Mouse (Mus musculus) megakaryocyte-erythroid progenitor cell, adult 5-6 weeks (primary cell): Measurements from ENCODE around the gene Sh3pxd2a. TPM values are rescaled to one million over a fixed set of nuclear protein-coding genes. Genes with fewer than 3 reads are reported as not detected.

Source experiments
- ATAC-seq: replicated peaks from 2 replicates; pipeline ENCODE4 v1.8.0; 2016; ENCODE audit warnings: mild to moderate bottlenecking, inconsistent platforms; ENCODE audit not compliant: severe bottlenecking, poor library complexity, low FRiP score, low TSS enrichment
- total RNA-seq, 2 experiments: library from RNA; stranded (forward) in 1 of 2; stranded (reverse) in 1 of 2; fragments of 200-1000, 215-1000 nt in 1 of 2; fragments of >200 nt in 1 of 2; fragmentation: Nextera tagmentation in 1 of 2; gene quantifications; 2 replicates each; pipeline ENCODE4 v1.2.3; 2014 to 2017

Sh3pxd2a gene
- total RNA-seq, 2 experiments from 2014 or later = 0.55 to 1.0 TPM

DNA sequence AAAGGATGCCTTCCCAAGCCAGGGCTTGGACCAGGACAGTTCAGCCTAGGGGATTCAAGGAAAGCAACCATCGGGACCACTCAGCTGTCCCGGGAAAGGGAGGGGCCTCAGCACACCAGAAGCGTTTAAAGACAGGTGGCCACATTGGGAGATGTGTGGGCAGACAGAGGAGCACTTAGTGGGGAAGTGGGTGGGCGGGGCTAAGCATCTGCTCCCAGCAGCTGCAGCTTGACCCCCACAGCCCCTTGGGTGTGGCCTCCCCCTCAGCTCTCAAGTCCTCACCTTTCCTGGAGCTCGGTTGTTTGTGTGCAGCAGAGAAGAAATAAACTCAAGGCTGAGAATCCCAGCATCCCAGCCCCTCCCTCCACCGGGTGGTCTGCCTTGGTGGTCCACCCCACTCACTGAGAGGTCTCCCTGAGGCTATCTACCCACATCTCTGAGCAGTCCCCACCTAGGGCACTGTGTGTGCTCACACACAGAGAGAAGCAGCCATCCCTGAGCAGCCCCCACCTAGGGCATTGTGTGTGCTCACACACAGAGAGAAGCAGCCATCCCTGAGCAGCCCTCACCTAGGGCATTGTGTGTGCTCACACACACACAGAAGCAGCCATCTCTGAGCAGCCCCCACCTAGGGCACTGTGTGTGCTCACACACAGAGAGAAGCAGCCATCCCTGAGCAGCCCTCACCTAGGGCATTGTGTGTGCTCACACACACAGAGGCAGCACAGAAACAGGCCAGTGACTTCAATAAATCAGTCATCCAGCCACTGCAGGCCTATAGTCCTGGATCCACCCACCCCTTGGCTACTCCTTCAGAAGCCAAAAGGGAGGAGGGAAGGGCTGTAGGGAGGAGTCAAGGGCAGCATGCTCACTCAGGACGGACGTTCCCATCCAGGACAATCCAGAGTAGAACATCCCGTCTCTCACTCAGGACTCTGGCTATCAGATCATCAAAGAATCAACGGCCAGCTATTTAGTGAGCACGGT is 136.0 kb downstream of the Sh3pxd2a start:
- no peak for ATAC-seq

DNA sequence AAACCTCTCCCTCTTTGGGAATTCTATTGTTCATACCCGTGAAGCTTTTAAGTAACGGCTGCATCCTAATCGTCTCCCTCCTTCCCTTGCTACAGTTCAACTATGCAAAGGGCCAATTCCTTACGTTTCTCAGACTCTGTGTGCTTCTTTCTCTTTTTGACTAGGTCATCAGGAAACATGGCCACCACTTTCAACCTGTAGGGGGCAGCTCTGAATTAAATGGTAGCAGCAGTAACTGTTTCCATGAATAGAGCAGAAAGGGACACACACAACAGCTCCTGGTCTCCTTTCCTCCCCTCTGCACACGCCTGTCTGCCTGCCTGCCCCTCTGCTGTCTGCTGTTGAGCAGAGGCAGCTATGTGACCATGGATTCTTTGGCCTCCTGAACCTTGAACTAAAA is 138.3 kb downstream of the Sh3pxd2a start:
- no peak for ATAC-seq

DNA sequence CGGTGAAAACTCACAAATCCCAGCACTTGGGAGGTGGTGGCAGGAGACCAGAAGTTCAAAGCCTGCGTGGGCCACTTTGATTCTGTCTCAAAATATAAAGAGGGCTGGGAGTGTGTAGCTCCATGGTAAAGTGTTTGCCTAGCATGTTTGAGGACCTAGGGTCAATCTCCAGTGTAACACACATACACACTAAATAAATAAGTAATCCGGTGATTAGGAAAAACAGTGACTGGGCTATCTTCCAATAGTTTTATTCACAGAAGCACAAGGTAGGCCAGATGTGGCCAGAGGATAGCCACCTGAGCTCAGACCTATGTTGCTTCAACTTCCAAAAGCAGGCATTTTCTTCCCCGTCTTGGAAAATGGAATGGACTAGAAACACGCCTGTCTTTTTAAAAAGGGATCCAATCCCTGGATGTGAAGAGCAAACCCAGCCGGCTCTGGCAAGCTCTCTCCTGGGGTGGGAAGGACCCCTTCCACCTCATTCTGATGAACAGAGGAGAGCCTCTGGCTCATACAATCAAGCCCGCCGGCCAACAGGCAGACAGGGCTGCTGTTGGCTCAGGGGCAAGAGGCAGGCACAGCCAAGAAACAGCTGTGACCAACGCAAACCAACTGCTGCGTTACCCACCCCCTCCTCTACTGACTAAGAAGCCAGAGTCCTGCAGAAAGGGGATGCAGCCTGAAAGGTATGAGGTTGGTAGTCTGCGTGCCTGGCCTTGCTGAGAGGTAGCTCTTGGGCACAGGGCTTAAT is 140.9 kb downstream of the Sh3pxd2a start:
- ATAC-seq = no peak

- no peak for ATAC-seq
Observed at GRCm38 (mm10) chr19:47320331-47320668, 143.9 kb downstream of the Sh3pxd2a start.

GRCm38 (mm10) chr19:47319521-47320330 is 144.5 kb downstream of the Sh3pxd2a start:
- ATAC-seq = no peak

DNA sequence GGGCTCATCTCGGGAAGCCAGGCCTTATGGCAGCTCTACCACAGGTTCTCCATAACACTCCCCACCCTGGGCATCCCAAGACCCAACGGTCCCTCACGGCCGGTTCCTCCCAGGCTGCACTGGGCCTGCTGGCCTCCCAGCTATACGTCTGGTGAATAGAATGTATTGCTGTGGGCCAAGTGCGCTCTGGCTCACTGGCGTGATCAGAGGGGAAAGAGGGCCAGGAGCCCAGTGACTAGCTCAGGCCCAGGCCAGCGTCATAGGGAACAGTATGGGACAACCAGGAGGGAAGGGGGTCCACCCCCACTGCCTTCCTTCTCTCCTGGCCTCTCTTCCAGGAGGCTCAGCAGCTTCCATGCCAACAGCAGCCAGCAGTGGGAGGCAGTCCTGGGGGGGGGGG is 145.1 kb downstream of the Sh3pxd2a start:
- ATAC-seq = no peak

- ATAC-seq = no peak
Observed at GRCm38 (mm10) chr19:47317063-47317938, 146.9 kb downstream of the Sh3pxd2a start.

- ATAC-seq = no peak
Observed at GRCm38 (mm10) chr19:47316288-47317062, 147.7 kb downstream of the Sh3pxd2a start.

DNA sequence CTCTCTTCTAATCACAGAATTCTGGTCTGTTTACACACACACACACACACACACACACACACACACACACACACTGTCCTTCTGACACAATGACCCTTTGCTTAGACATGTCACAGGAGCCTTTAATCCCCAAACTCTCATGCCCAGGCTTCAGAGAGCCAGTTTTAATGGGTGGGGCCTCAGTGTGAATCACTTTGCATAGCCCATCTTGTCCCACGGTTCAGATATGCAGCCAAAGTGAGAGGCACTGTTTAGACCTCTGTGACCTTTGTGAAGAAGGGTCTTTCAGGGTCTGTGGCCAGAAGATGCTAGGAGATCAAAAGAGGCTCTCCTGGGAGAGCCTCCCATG is 148.3 kb downstream of the Sh3pxd2a start:
- no peak for ATAC-seq

DNA sequence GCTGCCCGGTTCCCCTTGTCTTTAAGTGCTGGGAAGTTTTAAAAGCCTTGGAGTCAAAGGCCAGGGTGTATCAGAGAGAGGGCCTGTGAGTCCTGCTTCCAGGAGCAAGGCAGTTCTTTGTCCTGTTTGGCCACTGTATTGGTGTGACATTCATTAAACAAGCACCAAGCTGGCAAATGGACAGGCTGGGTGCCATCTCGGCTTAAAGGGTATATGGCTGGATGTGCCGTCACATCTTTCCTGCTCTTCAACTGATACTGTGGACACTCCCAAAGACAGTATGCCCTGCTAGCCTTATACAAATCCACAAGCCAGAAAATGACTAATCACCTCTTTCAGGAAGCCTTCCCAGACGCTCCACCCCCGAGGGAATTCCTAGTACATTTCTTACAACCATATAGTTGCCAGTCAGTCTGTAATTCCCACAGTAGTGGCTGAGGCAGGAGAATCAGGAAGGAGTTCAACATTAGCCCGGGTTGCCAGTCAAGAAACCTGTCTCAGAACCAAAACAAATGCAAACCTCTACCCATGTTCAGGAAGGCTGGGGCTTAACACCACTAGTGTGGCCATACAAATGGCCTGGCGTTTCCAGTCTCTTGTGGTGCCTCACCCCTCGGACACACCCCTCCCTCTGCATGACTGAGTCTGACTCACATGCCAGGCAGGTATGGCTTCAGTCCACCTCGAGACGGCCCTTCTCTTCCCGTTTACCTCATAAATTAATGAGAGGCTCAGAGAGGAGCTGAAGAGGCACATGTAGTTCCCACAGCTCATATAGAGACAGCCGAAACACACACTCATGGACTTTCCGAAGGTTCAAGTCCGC is 148.9 kb downstream of the Sh3pxd2a start:
- no peak for ATAC-seq

- no peak for ATAC-seq
Observed at GRCm38 (mm10) chr19:47314076-47314941, 149.9 kb downstream of the Sh3pxd2a start.

DNA sequence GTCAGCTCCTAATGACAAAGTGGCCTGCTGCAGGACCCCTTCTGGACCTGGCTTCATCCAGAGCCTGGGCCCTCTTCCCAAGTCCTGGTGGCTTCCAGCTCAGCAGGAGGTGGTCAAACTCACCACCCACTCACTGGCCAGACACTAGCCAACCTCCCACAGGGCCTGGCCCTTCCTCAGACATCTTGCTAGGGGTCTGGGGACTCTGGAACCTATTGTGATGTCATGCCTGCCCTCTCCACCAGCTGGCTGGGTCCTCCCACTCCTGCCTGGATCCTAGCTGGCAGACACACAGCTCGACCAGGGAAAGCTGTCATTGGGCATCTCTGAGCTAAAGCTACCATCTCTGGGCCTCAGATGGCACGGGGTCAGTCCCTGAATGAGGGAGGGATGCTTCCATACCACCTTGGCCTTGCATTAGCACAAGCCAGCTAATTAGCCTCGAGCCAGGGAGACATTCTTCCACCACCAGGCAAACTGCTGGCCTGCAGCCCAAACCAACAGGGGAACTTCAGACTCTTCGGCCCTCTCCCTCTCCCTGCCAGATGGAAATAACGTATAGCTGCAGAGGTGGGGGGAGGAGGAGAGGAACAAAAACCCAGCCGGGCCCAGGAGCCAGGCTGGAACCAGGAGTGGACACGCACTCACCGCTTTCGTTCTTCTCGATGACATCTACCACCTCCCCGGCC is 150.7 kb downstream of the Sh3pxd2a start:
- no peak for ATAC-seq

DNA sequence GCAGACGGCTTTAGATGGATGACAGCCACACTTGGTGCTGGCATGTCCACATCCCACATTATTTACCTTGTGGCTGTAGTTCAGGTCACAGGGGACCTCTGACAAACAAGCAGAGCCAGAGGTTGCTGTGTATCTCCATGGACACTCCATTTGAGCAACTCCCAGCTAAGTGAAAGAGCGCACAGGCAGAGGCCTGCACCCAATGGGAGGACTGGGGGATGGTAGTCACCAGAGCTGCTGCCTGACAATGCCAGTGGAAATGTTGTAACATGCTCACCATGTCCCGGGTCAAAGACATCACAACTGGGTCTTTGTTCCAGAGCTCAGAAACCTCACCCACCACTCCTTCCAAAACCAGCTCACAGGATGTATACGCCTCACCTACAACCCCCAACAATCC is 153.0 kb downstream of the Sh3pxd2a start:
- ATAC-seq = no peak

DNA sequence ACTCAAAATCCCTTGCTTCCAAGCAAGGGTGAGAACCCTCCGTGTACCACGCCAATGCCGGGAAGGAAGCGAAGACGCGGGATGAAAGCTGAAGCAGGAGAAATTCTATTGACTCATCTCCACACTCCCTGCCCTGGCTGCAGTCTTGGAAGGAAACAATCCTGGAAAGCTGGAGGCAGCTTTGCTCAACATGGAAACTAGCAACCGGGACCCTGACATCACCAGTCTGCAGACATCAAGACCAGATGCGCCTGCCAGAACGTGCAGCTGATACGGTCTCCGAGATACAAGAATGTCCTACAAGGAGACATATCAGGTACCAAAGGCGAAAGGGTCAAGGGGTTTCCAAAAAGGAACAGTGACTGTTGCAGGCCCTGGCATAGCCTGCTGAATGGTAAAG is 154.4 kb downstream of the Sh3pxd2a start:
- no peak for ATAC-seq

DNA sequence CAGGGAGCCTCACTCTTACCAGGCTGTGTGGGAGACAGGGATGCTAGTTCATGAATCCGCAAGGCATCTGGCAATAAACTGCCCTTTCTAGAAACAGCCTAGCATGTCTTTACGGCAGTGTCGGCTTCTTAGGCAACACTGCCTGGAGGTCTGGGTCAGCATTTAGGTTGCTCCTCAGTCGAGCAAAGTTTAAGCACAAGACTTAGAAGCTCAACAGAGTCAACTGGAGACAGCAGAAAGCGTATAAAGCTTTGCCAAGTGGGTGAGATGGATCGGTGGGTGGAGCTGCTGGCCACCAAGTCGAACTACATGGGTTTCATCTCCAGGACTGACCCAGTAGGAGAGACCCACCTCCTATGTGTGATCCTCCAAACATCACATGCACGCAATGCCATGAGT is 157.3 kb downstream of the Sh3pxd2a start:
- no peak for ATAC-seq
